Mouse (Mus musculus) lung, postnatal 0 days (tissue): ENCODE measurements around the gene Csad.

Experiments
- CTCF ChIP-seq: IDR thresholded peaks from 2 replicates; pipeline ENCODE4 v1.5.1; 2016; ENCODE audit warnings: antibody characterized with exemption, mild to moderate bottlenecking
- EP300 ChIP-seq: IDR thresholded peaks from 2 replicates; pipeline ENCODE4 v1.6.1; 2016; ENCODE audit warnings: antibody characterized with exemption, mild to moderate bottlenecking, control low read depth

DNA sequence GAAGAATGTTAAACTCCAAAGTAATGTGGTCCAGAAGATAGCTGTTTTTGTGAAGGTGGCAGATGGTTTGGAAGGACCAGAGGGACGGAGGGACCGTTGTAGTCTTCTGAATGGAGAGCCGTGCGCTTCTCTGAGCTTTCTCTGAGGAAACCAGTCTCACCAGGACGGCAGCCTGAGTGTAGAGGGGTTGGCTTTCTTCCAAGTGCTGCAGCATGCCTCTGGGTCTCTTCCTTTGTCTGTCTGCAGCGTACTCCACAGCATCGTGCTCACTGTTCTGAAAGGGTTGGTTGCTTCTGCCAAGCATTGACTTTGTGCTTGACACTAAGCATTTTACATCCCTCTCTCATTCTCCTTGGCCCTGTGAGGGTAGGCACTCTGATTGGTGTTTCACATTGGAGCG lies 1.3 kb upstream of the Csad start:
- TF ChIP-seq CTCF (no peak), EP300 (no peak)
